Mouse (Mus musculus) heart, adult 8-10 months (tissue): ENCODE measurements around the gene Defb9. TPM values are rescaled to one million over a fixed set of nuclear protein-coding genes. Genes with fewer than 3 reads are reported as not detected.
"Not testable (repeated sequence)": the region's sequence is repeated elsewhere in the genome, so short reads cannot be mapped to it uniquely, and the experiment has no call there.

Source experiments
- DNase-seq: peaks from one replicate; pipeline ENCODE4 v3.0.0; 2022; ENCODE audit warnings: low spot score
- total RNA-seq, 4 experiments: library from RNA; stranded (reverse); gene quantifications; 2 replicates each; pipeline ENCODE4 v1.2.4; 2022

Defb9 gene
- not detected for total RNA-seq

- DNase-seq: not testable (repeated sequence)
Observed at GRCm38 (mm10) chr8:21885321-21885720, at the start of gene Defb9. TSS of gene Defb9 (minus strand) at chr8:21885421.

- no peak for DNase-seq
Observed at GRCm38 (mm10) chr8:21932610-21933009, 47.4 kb upstream of the Defb9 start, which contains the start of gene Defb15. TSS of gene Defb15 (minus strand) at chr8:21932710.

GRCm38 (mm10) chr8:21930754-21931153 is 45.5 kb upstream of the Defb9 start:
- not testable (repeated sequence) for DNase-seq

DNA sequence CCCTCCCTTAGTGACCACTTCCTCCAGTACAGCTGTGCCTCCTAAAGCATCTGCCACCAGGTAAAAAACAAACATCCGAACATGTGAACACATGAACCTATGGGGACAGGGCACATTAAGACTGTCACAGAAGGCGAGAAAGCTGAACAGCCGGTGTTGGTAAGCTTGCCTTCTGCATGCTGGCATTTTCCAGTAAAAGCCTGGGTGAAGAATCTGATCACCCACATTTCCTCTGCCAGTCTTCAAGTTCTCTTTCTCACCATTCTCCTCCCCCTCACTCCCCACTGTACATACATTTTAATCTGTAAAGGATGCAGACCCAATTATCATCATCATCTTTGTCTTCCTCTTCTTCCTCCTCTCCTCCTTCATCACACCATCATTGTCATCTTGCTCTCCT is 30.4 kb upstream of the Defb9 start:
- no peak for DNase-seq

GRCm38 (mm10) chr8:21912554-21912953 is 27.3 kb upstream of the Defb9 start:
- DNase-seq: no peak

DNA sequence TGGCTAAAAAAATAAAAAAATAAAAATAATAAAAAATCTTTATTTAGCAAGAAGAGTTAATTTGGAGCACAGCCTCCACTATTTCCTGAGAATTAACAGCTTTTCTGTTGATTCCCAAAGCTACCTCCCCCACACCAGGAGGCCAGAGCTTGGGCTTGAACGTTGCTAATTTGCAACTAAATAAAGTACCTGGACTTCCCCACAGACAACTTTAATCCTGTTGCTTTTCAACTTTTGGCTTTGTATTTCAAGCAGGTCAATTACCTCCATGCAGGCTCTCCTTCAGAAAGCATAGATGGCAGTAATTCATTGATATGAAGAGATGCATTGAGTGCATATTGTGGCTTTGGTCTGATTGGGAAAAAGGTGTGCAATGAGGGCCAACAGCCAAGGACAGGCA is 26.7 kb upstream of the Defb9 start:
- no peak for DNase-seq

DNA sequence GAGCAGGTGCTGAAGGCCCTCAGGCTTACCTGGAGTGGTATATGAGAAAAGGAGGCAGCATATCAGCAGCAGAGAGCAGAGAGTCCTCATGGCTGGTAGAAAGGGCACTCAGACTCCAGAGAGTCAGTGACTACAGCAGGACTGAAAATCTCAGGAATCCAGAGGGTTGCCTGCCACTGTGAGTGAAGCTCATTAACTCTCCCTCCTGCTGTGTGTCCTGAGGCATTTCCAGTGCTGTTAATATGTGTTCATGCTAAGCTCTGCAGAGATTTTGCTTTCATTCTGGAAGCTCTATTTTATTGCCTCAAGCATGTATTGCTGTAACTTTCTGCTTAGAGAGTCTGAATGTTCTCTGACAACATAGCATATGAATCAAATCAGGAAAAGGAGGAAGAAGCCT is 21.1 kb upstream of the Defb9 start, which contains the start of gene Defb11:
Defb11 (minus strand) TSS at position 123 of the 400 bp plus-strand sequence.
- DNase-seq: not testable (repeated sequence)

DNA sequence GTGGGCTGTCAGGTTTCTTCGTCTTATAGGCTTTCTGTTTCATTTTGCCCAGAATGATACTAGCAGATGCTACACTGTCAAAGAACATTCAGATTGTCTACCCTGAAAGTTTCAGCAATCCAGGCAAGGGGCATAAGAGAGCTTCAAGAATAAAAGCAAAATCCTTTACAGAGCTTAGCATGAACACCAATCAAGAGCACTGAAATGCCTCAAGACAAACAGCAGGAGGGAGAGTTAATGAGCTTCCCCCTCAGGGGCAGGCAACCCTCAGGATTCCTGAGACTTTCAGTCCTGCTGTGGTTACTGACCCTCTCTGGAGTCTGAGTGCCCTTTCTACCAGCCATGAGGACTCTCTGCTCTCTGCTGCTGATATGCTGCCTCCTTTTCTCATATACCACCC is 26.6 kb downstream of the Defb9 start, which contains the start of gene Defb10:
Defb10 (plus strand) TSS at position 316 of the 400 bp plus-strand sequence.
- DNase-seq: not testable (repeated sequence)

Other genes with a start within 250 kb of the Defb9 start
- not detected for gene Defa17, start 229.6 kb downstream of the Defb9 start, total RNA-seq
- not detected for gene Defa34, start 219.6 kb downstream of the Defb9 start, total RNA-seq
- not detected for gene AY761184, start 181.8 kb downstream of the Defb9 start, total RNA-seq
- gene Defa24, start 150.9 kb downstream of the Defb9 start, total RNA-seq: not detected
- gene Defb50, start 61.9 kb downstream of the Defb9 start, total RNA-seq: not detected
- not detected for gene Defb2, start 45.5 kb downstream of the Defb9 start, total RNA-seq
- gene Defb10, start 26.5 kb downstream of the Defb9 start, total RNA-seq: not detected
- not detected for gene Defb11, start 21.0 kb upstream of the Defb9 start, total RNA-seq
- not detected for gene Defb15, start 47.3 kb upstream of the Defb9 start, total RNA-seq
- not detected for gene Defb35, start 52.9 kb upstream of the Defb9 start, total RNA-seq
- gene Defb13, start 61.3 kb upstream of the Defb9 start, total RNA-seq: not detected
- gene Fam90a1a, start 73.3 kb upstream of the Defb9 start, total RNA-seq: not detected
- not detected for gene Ccdc70, start 84.4 kb upstream of the Defb9 start, total RNA-seq
- gene Atp7b, start 174.9 kb upstream of the Defb9 start, total RNA-seq: under 1 TPM; 0.09 to 0.13 (median 0.12) TPM
- gene Alg11, start 175.3 kb upstream of the Defb9 start, total RNA-seq: 1 to 10 TPM; 7.3 to 8.8 (median 8.5) TPM
- not detected for gene Nek5, start 239.6 kb upstream of the Defb9 start, total RNA-seq